8 mouse cellular contexts compared by ENCODE assay signal in the genomic region with DNA sequence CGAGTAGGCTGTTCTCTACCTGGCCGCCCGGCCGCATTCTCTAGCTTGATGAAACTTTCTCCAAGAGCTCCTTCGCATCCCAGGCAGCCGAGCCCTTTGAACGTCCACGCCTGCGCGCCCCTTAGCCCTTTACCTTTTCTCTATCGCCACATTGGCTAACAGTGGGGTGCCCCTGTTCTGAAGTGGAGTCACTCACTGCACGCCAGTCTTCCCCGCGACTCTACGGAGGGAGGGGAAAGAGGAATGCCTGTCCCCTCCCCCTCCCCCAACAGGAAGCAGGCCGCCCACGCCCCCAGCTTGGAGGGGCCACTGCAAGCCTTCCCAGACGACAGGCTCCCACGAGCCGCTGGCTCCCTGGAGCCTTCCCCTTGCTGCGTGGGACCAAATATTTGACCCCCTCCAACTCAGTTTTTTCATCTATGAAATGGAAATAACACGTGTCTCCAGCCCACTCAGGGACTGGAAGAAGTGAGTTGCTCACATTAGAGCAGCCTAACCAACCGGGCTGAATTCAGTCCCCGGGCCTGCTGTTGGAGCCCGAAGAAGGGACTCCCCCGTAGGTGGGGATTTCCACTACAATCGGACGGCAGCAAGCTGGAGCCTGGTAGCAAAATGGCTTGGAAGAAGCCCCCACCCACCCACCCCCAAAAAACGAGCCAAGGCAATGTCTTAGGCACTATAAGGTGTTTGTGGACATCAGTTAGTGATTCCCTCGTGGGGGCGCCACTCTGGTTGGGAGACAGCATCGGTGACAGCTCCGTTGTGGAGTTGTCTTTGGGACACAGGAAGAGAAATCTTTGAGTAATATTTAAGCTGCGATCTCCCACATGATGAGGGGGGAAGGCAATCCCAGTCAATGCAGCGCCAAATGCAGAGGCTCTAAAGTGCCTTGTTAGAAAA. TPM values are rescaled to one million over a fixed set of nuclear protein-coding genes. Genes with fewer than 3 reads are reported as not detected.
DNase-seq lines count a peak whose midpoint lies in the region; ATAC-seq lines count a peak whose summit lies in the region.

A gene (minus strand): TSS at position 206 of the 900 bp plus-strand sequence.

- no peaks in the 10 kb centered on the region for H3K9me3 ChIP-seq in forebrain, embryonic 10.5 days
- no peaks in the 10 kb centered on the region for H3K9me3 ChIP-seq in stomach, embryonic 16.5 days (replicated peaks; ENCODE audit: control insufficient read depth, low read length)

- H3K4me3 ChIP-seq in forebrain, embryonic 10.5 days, result peak within 1 kb of the TSS; percentile 80
- peak within 1 kb of the TSS; percentile 70 for H3K4me3 ChIP-seq in stomach, embryonic 16.5 days (replicated peaks; ENCODE audit: low read length)

- peaks cover 90% of the 10 kb centered on the region for H3K27me3 ChIP-seq in forebrain, embryonic 10.5 days (ENCODE audit: poor library complexity, severe bottlenecking)
- no peaks in the 10 kb centered on the region for H3K27me3 ChIP-seq in stomach, embryonic 16.5 days (ENCODE audit: control insufficient read depth, insufficient read depth, low read length)

- H3K9ac ChIP-seq in stomach, embryonic 16.5 days (ENCODE audit: low read length), result peak within 1 kb of the TSS; percentile 83

- WGBS in forebrain, embryonic 10.5 days, result under 1% methylated on average over 35 of the region's 35 CpGs
- 2% methylated on average over 35 of the region's 35 CpGs for WGBS in stomach, embryonic 16.5 days

- peaks cover 73% of the 10 kb centered on the region for H3K4me1 ChIP-seq in forebrain, embryonic 10.5 days
- peaks cover 52% of the 10 kb centered on the region for H3K4me1 ChIP-seq in stomach, embryonic 16.5 days (ENCODE audit: control insufficient read depth, insufficient read depth, low read length)

- H3K36me3 ChIP-seq in forebrain, embryonic 10.5 days (replicated peaks), result no peaks in the 10 kb centered on the region
- H3K36me3 ChIP-seq in stomach, embryonic 16.5 days (ENCODE audit: control insufficient read depth, insufficient read depth, low read length), result no peaks in the 10 kb centered on the region

- H3K27ac ChIP-seq in forebrain, embryonic 10.5 days, result peak within 1 kb of the TSS; percentile 84
- H3K27ac ChIP-seq in stomach, embryonic 16.5 days (ENCODE audit: low read length), result peak within 1 kb of the TSS; percentile 94

- H3K4me2 ChIP-seq in stomach, embryonic 16.5 days (ENCODE audit: low read depth, low read length), result peak within 1 kb of the TSS; percentile 83

- intact Hi-C loops in heart, postnatal 10 days (cut with DNase I), result no loop called here

- DNase-seq in urinary bladder, postnatal 25 days (ENCODE audit: low spot score), result peak; percentile 55
- no peak for DNase-seq in urinary bladder, postnatal 10 days (ENCODE audit: low spot score)
- no peak for DNase-seq in forebrain, embryonic 10.5 days (ENCODE audit: extremely low spot score, low spot score)
- DNase-seq in heart, postnatal 10 days, result peak; percentile 71 to 73
- DNase-seq in layer of hippocampus, postnatal 25 days (ENCODE audit: extremely low spot score in 1 of 2, low spot score in 1 of 2), result no peak
- DNase-seq in lung, postnatal 36 days, result peak; percentile 72
- DNase-seq in cerebellum, adult 11 months, result no peak

- ATAC-seq in stomach, embryonic 16.5 days (ENCODE audit: insufficient read depth, low FRiP score), result peak; percentile 5; the same call in 1 of the 2 replicates

RNA-seq across cellular contexts. Expression of the gene that starts here (rescaled TPM):
- polyA plus RNA-seq in forebrain, embryonic 10.5 days (2016; fragmentation: Nextera tagmentation; extraction: Ambion mirVana), result 5.4 and 5.5 TPM in 2 replicates
- total RNA-seq in heart, postnatal 10 days (2021), result 10 to 100 TPM; 38.2 to 38.7 TPM
- total RNA-seq in layer of hippocampus, postnatal 25 days (2021), result 10 to 100 TPM; 22.0 TPM
- 8.3 and 8.8 TPM in 2 replicates for polyA plus RNA-seq in stomach, embryonic 16.5 days (2015; fragmentation: Nextera tagmentation; extraction: Ambion mirVana)

Comparison
In these comparisons a context has a peak if more than half of its experiments do, and no peak if none do; other contexts are left out.
1. DNase-seq: peak in urinary bladder, postnatal 25 days (single experiment), heart, postnatal 10 days (2 of 2) and lung, postnatal 36 days (single experiment); none in urinary bladder, postnatal 10 days (single experiment), forebrain, embryonic 10.5 days (single experiment), layer of hippocampus, postnatal 25 days (0 of 2) and cerebellum, adult 11 months (single experiment).